Mouse (Mus musculus) liver, embryonic 14.5 days (tissue): Measurements from ENCODE around the gene Plekhj1.

Experiments
- CTCF ChIP-seq: IDR thresholded peaks from 2 replicates; pipeline ENCODE4 v1.5.1; 2016; ENCODE audit warnings: antibody characterized with exemption, low read depth, control low read depth
- EP300 ChIP-seq: IDR thresholded peaks from 2 replicates; pipeline ENCODE4 v1.6.1; 2016; ENCODE audit warnings: antibody characterized with exemption, low read depth

GRCm38 (mm10) chr10:80802204-80802912 lies 3.9 kb upstream of the Plekhj1 start:
- TF ChIP-seq CTCF (no peak), EP300 (no peak)
